Mouse (Mus musculus): ENCODE data around the gene Olfr350. TPM values are rescaled to one million over a fixed set of nuclear protein-coding genes. Genes with fewer than 3 reads are reported as not detected.

Olfr350 gene
- not detected in 2 replicates for polyA plus RNA-seq (2015; fragmentation: Nextera tagmentation; extraction: Ambion mirVana)

DNA sequence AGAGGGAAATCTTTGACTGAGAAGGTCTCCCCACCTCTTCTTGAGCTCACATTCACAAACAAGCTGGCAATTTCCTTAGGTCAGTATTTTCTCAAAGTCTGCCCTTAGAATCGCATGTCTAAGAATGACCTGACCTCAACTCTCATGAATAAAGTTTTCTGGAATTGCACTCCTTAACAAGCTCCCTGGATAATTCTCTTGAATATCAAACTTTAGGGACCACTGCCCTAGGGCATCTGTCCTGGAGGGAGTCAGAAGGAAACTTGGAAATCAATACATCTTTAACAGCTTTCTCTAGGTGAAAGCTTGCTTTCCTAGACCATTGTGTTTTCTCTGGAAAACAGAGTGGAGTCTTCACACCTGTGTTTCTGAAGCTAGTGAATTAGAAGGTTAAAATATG, at the start of gene Olfr350:
Gene Olfr350 (plus strand): TSS at position 301 of the 400 bp plus-strand sequence.
- no peak within 1 kb of the TSS for H3K27ac ChIP-seq
- no peaks in the 10 kb centered on the region for H3K27me3 ChIP-seq (replicated peaks)
- no peak within 1 kb of the TSS for H3K4me3 ChIP-seq (replicated peaks)
- no peaks in the 10 kb centered on the region for H3K4me1 ChIP-seq
- no peak within 1 kb of the TSS for H3K4me2 ChIP-seq
- H3K36me3 ChIP-seq = no peaks in the 10 kb centered on the region
- ATAC-seq (ENCODE audit: insufficient read depth, low FRiP score, low read depth) = no peak
- H3K9ac ChIP-seq = no peak within 1 kb of the TSS
- WGBS = 81% methylated on average over 1 of the region's 1 CpGs
- no peaks in the 10 kb centered on the region for H3K9me3 ChIP-seq

DNA sequence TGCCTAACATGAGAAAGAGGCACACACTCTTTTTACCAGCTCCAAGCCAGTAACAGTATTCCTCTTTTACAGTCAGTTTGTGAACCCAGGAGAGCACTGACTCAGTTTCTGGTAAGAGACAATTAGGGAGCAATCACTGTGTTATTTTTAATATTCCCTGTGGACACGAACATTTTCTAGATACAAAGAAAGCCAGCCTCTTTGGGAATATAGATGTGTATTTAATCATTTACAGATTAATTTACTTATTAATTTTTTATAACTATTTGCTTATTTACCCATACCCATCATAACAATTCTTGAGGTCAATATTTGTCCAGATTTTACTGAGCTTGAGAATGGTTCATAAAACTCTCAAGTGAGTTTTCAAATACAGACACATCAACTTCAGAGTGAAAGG, 29.2 kb upstream of the Olfr350 start, which contains the start of gene Olfr3:
Gene Olfr3 (minus strand): TSS at position 101 of the 400 bp plus-strand sequence.
- Histone ChIP-seq H3K9me3 (no peaks in the 10 kb centered on the region), H3K9ac (no peak within 1 kb of the TSS), H3K36me3 (no peaks in the 10 kb centered on the region), H3K27me3 (replicated peaks) (no peaks in the 10 kb centered on the region), H3K4me2 (no peak within 1 kb of the TSS), H3K27ac (no peak within 1 kb of the TSS), H3K4me3 (replicated peaks) (no peak within 1 kb of the TSS), H3K4me1 (no peaks in the 10 kb centered on the region)
- WGBS = 76% methylated on average over 1 of the region's 1 CpGs
- no peak for ATAC-seq (ENCODE audit: insufficient read depth, low FRiP score, low read depth)

DNA sequence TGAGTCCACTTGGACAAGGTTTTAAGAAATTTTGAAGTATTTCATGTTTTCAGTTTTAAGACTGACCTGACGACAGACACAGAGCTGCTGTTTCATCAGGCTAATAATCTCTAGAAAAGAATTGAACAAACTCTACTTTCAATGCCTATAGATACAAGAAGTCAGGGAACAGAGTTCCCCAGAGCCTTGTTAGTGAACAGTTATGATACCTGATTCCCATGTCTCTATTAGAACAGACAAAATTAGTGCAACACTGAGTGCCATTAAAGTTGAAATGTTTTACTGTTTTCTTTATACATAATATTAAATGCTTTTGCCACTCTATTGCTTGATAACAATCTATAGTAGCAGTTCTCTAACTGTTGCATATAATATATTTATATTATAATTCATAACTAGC, 16.4 kb downstream of the Olfr350 start, which contains the start of gene Olfr351:
Gene Olfr351 (minus strand): TSS at position 101 of the 400 bp plus-strand sequence.
- Histone ChIP-seq H3K4me2 (no peak within 1 kb of the TSS), H3K27ac (no peak within 1 kb of the TSS), H3K4me1 (no peaks in the 10 kb centered on the region), H3K9me3 (no peaks in the 10 kb centered on the region), H3K27me3 (replicated peaks) (no peaks in the 10 kb centered on the region), H3K4me3 (replicated peaks) (no peak within 1 kb of the TSS), H3K9ac (no peak within 1 kb of the TSS), H3K36me3 (no peaks in the 10 kb centered on the region)
- no peak for ATAC-seq (ENCODE audit: insufficient read depth, low FRiP score, low read depth)
- 81% methylated on average over 1 of the region's 1 CpGs for WGBS

DNA sequence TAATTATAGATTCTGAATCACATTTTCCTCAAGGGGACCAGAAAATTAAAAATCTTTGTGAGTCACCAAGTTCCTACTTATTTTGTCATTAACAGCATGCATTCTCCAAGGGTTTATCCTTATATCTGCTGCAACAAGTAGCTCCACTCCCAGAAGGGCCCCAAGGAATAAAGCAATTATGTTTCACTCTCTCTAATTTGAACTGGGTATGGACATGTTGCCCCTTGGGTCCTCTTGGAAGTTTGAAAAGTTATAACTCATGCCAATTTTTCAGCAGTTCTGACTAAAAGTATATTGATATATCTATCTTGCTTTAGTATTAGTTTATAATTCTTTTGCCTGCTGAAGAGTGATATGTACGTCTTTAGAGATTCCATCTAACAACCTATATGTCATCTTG, 22.1 kb downstream of the Olfr350 start, which contains the start of gene Olfr352:
Gene Olfr352 (plus strand): TSS at position 301 of the 400 bp plus-strand sequence.
- H3K27ac ChIP-seq = no peak within 1 kb of the TSS
- 82% methylated on average over 1 of the region's 1 CpGs for WGBS

DNA sequence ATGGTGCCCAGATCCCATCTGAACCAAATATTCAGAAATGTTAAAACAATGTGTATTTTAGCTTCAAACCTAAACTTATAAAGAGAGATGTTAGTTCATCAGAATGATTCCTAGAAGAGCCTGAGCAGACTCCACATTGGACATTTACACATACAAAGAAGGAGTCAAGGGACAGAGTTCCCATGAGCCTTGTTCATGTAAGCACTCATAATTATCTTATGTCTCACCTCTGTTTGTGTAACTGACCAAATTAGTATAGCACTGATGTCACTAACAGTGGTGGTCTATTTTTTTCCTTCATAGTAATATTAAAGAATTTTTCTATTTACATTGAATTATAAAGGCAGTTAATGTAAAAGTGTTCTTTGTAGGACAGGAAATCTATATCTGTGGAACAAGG, 46.7 kb downstream of the Olfr350 start, which contains the start of gene Olfr353:
Gene Olfr353 (minus strand): TSS at position 101 of the 400 bp plus-strand sequence.
- ATAC-seq (ENCODE audit: insufficient read depth, low FRiP score, low read depth) = no peak
- H3K4me1 ChIP-seq = no peaks in the 10 kb centered on the region
- no peak within 1 kb of the TSS for H3K4me3 ChIP-seq (replicated peaks)
- no peak within 1 kb of the TSS for H3K4me2 ChIP-seq
- no peaks in the 10 kb centered on the region for H3K9me3 ChIP-seq
- H3K36me3 ChIP-seq = no peaks in the 10 kb centered on the region
- H3K27ac ChIP-seq = no peak within 1 kb of the TSS
- H3K27me3 ChIP-seq (replicated peaks) = no peaks in the 10 kb centered on the region
- no peak within 1 kb of the TSS for H3K9ac ChIP-seq

More for the DNA sequence above, 22.1 kb downstream of the Olfr350 start, which contains the start of gene Olfr352:
- Histone ChIP-seq H3K9me3 (no peaks in the 10 kb centered on the region), H3K27me3 (replicated peaks) (no peaks in the 10 kb centered on the region), H3K36me3 (no peaks in the 10 kb centered on the region), H3K4me1 (no peaks in the 10 kb centered on the region), H3K4me2 (no peak within 1 kb of the TSS), H3K4me3 (replicated peaks) (no peak within 1 kb of the TSS), H3K9ac (no peak within 1 kb of the TSS)
- no peak for ATAC-seq (ENCODE audit: insufficient read depth, low FRiP score, low read depth)

DNA sequence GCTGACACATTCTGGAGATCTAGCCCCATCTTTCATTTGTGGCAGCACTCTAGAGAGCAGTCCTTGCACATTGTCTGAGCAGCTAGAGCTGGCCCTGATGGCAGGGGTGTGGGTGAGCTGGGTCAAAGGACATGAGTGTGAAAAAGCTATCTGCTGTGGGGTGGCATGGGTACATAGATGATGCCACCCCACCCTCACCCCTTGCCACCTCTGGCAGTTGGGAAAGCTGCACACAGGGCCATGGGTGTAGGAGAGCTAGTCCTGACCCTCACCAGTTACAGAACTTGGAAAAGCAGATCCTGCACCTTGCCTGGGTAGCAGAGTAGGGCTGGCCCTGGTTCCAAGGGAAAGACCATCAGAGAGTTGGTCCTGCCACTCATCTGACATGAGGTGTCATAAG, 51.0 kb downstream of the Olfr350 start:
- Histone ChIP-seq H3K27me3 (replicated peaks) (no peaks in the 10 kb centered on the region), H3K9ac (no peak overlapping the region), H3K9me3 (no peaks in the 10 kb centered on the region), H3K4me3 (replicated peaks) (no peak overlapping the region), H3K27ac (no peak overlapping the region), H3K4me2 (no peak overlapping the region), H3K4me1 (no peaks in the 10 kb centered on the region), H3K36me3 (no peaks in the 10 kb centered on the region)
- ATAC-seq (ENCODE audit: insufficient read depth, low FRiP score, low read depth) = no peak

Other genes starting within 250 kb of the Olfr350 start
- gene Olfr345, start 206.3 kb upstream of the Olfr350 start, polyA plus RNA-seq (2015; fragmentation: Nextera tagmentation; extraction: Ambion mirVana) = not detected in 2 replicates
- gene Olfr346, start 160.5 kb upstream of the Olfr350 start, polyA plus RNA-seq (2015; fragmentation: Nextera tagmentation; extraction: Ambion mirVana) = not detected in 2 replicates
- gene Olfr347, start 114.4 kb upstream of the Olfr350 start, polyA plus RNA-seq (2015; fragmentation: Nextera tagmentation; extraction: Ambion mirVana) = not detected in 2 replicates
- not detected in 2 replicates for gene Olfr348, start 62.0 kb upstream of the Olfr350 start, polyA plus RNA-seq (2015; fragmentation: Nextera tagmentation; extraction: Ambion mirVana)
- not detected in 2 replicates for gene Olfr50, start 55.8 kb upstream of the Olfr350 start, polyA plus RNA-seq (2015; fragmentation: Nextera tagmentation; extraction: Ambion mirVana)
- gene Olfr3, start 29.3 kb upstream of the Olfr350 start, polyA plus RNA-seq (2015; fragmentation: Nextera tagmentation; extraction: Ambion mirVana) = not detected in 2 replicates
- gene Olfr351, start 16.4 kb downstream of the Olfr350 start, polyA plus RNA-seq (2015; fragmentation: Nextera tagmentation; extraction: Ambion mirVana) = not detected in 2 replicates
- gene Olfr352, start 22.1 kb downstream of the Olfr350 start, polyA plus RNA-seq (2015; fragmentation: Nextera tagmentation; extraction: Ambion mirVana) = not detected in 2 replicates
- gene Olfr353, start 46.6 kb downstream of the Olfr350 start, polyA plus RNA-seq (2015; fragmentation: Nextera tagmentation; extraction: Ambion mirVana) = not detected in 2 replicates
- not detected in 2 replicates for gene Olfr354, start 59.4 kb downstream of the Olfr350 start, polyA plus RNA-seq (2015; fragmentation: Nextera tagmentation; extraction: Ambion mirVana)
- not detected in 2 replicates for gene Olfr355, start 82.6 kb downstream of the Olfr350 start, polyA plus RNA-seq (2015; fragmentation: Nextera tagmentation; extraction: Ambion mirVana)
- not detected in 2 replicates for gene Olfr356, start 90.8 kb downstream of the Olfr350 start, polyA plus RNA-seq (2015; fragmentation: Nextera tagmentation; extraction: Ambion mirVana)
- not detected in 2 replicates for gene Olfr357, start 147.5 kb downstream of the Olfr350 start, polyA plus RNA-seq (2015; fragmentation: Nextera tagmentation; extraction: Ambion mirVana)
- not detected in 2 replicates for gene Olfr358, start 163.0 kb downstream of the Olfr350 start, polyA plus RNA-seq (2015; fragmentation: Nextera tagmentation; extraction: Ambion mirVana)
- gene Olfr360, start 219.4 kb downstream of the Olfr350 start, polyA plus RNA-seq (2015; fragmentation: Nextera tagmentation; extraction: Ambion mirVana) = not detected in 2 replicates
- not detected in 2 replicates for gene Olfr361, start 243.0 kb downstream of the Olfr350 start, polyA plus RNA-seq (2015; fragmentation: Nextera tagmentation; extraction: Ambion mirVana)

Data from stomach, embryonic 15.5 days (tissue).